Mouse (Mus musculus): ENCODE measurements around the gene Selplg.
A peak's percentile ranks its signal among the peaks of the same experiment; 100 is the strongest.

The Selplg gene

GRCm38 (mm10) chr5:113854494-113854893, 22.1 kb upstream of the Selplg start:
- peak; percentile 84 for DNase-seq (ENCODE audit: low spot score)

GRCm38 (mm10) chr5:113853541-113853940, 21.1 kb upstream of the Selplg start:
- DNase-seq (ENCODE audit: low spot score): no peak

- no peak for DNase-seq (ENCODE audit: low spot score)
Observed at GRCm38 (mm10) chr5:113852463-113852862, 20.0 kb upstream of the Selplg start.

- DNase-seq (ENCODE audit: low spot score): no peak
Observed at GRCm38 (mm10) chr5:113850680-113851230, 18.3 kb upstream of the Selplg start.

GRCm38 (mm10) chr5:113847636-113848035, 15.2 kb upstream of the Selplg start:
- no peak for DNase-seq (ENCODE audit: low spot score)

GRCm38 (mm10) chr5:113846656-113847055, 14.2 kb upstream of the Selplg start:
- no peak for DNase-seq (ENCODE audit: low spot score)

GRCm38 (mm10) chr5:113845627-113846026, 13.2 kb upstream of the Selplg start:
- DNase-seq (ENCODE audit: low spot score): no peak

- DNase-seq (ENCODE audit: low spot score): peak; percentile 76
Observed at GRCm38 (mm10) chr5:113844721-113845120, 12.3 kb upstream of the Selplg start.

GRCm38 (mm10) chr5:113844106-113844505, 11.7 kb upstream of the Selplg start:
- DNase-seq (ENCODE audit: low spot score): peak; percentile 51

GRCm38 (mm10) chr5:113842906-113843305, 10.5 kb upstream of the Selplg start:
- no peak for DNase-seq (ENCODE audit: low spot score)

GRCm38 (mm10) chr5:113842244-113842643, 9.8 kb upstream of the Selplg start:
- no peak for DNase-seq (ENCODE audit: low spot score)

- DNase-seq (ENCODE audit: low spot score): no peak
Observed at GRCm38 (mm10) chr5:113841243-113842225, 9.1 kb upstream of the Selplg start.

GRCm38 (mm10) chr5:113840443-113840842, 8.0 kb upstream of the Selplg start:
- no peak for DNase-seq (ENCODE audit: low spot score)

- no peak for DNase-seq (ENCODE audit: low spot score)
Observed at GRCm38 (mm10) chr5:113836961-113837360, 4.5 kb upstream of the Selplg start.

GRCm38 (mm10) chr5:113833316-113833947, 988 bp upstream of the Selplg start:
- no peak for DNase-seq (ENCODE audit: low spot score)

- no peak for DNase-seq (ENCODE audit: low spot score)
Observed at GRCm38 (mm10) chr5:113831741-113832140, 703 bp downstream of the Selplg start.

- no peak for DNase-seq (ENCODE audit: low spot score)
Observed at GRCm38 (mm10) chr5:113830796-113831195, 1.6 kb downstream of the Selplg start.

- DNase-seq (ENCODE audit: low spot score): no peak
Observed at GRCm38 (mm10) chr5:113830292-113830643, 2.2 kb downstream of the Selplg start.

- DNase-seq (ENCODE audit: low spot score): no peak
Observed at GRCm38 (mm10) chr5:113829566-113830291, 2.7 kb downstream of the Selplg start.

GRCm38 (mm10) chr5:113828481-113828880, 4.0 kb downstream of the Selplg start:
- no peak for DNase-seq (ENCODE audit: low spot score)

- DNase-seq (ENCODE audit: low spot score): no peak
Observed at GRCm38 (mm10) chr5:113827991-113828411, 4.4 kb downstream of the Selplg start.

GRCm38 (mm10) chr5:113826619-113827018, 5.8 kb downstream of the Selplg start:
- no peak for DNase-seq (ENCODE audit: low spot score)

All from ovary, postnatal 36 days (tissue).